Mouse (Mus musculus) 3134 (cell line): ENCODE measurements at regions not wholly inside any gene's neighbourhood (a gene's known extent, or its start where the extent isn't known, plus 50 kb on each side); places are given as distances from the start of the nearest gene placed in this dataset.

Experiments used
- DNase-seq: peaks from one replicate; pipeline ENCODE4 v3.0.0-alpha.2; 2011; ENCODE audit warnings: low spot score; ENCODE audit not compliant: insufficient read length; ENCODE audit errors: extremely low read depth

- no peak for DNase-seq
Measured at GRCm38 (mm10) chr7:73120276-73120675, 255.0 kb upstream of the Rgma start.

DNA sequence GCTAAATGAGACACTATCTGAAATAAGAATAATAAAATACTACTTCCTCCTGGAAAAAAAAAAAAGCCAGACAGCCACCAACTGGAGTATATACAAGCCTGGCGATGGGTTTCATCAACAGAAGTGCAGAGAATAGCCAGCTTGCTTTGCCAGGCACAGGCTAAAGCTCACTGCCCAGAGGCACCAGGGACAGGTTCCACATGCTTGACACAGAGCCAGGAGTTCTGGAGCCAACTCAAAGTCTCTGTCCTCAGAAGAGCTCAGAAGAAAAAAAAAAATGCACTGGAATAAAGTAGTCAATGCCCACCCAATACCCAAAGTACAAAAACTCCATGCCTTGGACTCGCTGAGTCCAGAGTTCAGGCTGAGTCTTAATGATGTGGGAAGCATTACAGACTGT, 250.3 kb upstream of the Rgma start:
- DNase-seq, result no peak

- DNase-seq, result no peak
Measured at GRCm38 (mm10) chr7:73125864-73126263, 249.4 kb upstream of the Rgma start.

DNA sequence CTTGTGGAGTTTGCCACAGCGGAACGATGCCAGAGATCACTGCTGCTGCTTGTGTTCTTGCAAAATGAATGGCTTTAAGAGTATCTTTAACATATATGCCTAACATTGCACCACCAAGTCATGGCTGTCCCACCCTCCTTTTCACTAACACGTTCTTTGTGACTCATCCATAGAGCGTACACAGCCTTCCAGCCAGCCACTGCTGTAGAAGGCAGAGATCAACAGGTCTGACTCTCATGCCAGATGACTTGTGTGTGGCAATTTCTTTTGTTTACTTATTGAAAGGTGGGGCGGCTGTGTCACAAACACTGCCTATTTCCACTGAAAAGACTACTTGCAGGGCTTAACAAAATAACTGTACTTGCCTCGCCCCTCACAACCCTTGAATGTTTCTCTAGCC, 239.5 kb upstream of the Rgma start:
- no peak for DNase-seq

DNA sequence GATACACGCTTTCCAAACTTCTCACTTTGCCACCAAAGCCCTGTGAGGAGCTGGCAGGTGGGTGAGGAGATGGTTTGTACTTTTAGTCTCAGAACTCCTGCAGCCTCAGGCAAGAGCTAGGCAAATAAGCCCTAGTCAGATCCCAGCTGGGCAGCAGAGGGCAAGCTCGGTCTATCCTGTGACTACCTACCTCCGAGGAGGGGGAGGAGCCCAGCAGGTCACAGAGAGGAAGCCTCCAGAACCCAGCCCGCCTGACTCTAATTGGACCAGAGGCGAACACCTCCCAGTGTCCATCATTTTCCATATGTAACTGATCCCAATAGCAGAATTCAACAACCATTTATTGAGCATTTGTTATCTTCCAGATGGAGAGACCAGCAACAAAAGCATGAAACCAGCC, 237.0 kb upstream of the Rgma start:
- DNase-seq, result no peak

- DNase-seq, result no peak
Measured at GRCm38 (mm10) chr7:73138861-73139493, 236.3 kb upstream of the Rgma start.

- DNase-seq, result no peak
Measured at GRCm38 (mm10) chr7:73139901-73140300, 235.4 kb upstream of the Rgma start.

DNA sequence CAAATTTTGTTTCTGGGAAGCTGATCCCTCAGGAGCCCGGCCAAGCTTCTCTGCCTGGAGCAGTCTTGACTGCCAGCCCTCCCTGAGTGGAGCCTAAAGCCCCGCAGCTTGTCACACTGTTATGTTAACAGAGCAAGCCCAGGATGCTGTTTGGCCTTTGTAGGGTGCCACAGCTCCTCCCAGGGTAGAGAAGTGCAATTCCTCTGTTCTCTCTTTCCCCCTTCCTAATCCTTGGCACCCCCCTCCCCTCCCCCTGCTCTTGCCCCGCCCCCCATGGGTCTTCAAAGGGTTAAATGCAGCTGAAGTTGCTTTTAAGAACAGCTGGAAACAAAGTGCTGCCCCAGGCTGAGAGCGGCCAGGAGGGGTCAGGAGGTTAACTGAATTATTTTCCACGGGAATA, 234.1 kb upstream of the Rgma start:
- no peak for DNase-seq

GRCm38 (mm10) chr7:73143902-73144301, 231.4 kb upstream of the Rgma start:
- no peak for DNase-seq

- DNase-seq, result no peak
Measured at GRCm38 (mm10) chr7:73144846-73145245, 230.5 kb upstream of the Rgma start.

- no peak for DNase-seq
Measured at GRCm38 (mm10) chr7:73147251-73147650, 228.1 kb upstream of the Rgma start.

GRCm38 (mm10) chr7:73150436-73150835, 224.9 kb upstream of the Rgma start:
- no peak for DNase-seq

GRCm38 (mm10) chr7:73151586-73152467, 223.5 kb upstream of the Rgma start:
- no peak for DNase-seq

GRCm38 (mm10) chr7:73153668-73154067, 221.6 kb upstream of the Rgma start:
- no peak for DNase-seq

DNA sequence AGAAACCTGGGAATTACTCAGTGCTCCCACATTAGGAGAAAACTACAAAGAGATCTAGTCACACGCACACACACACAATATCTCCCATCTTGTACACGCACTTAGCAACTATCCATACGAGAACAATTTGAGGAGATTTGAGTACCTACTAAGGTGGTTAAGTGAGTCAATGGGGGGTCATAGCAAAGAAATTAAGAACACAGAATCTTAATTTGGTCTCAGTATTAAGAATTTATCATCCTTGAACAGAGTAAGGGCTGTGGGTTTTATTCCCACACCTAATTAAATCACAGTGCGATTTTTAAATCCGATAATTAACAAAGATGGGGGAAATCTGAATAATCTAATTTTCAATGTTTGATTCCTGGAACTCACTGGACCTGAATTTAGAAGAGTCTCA, 216.5 kb upstream of the Rgma start:
- no peak for DNase-seq

DNA sequence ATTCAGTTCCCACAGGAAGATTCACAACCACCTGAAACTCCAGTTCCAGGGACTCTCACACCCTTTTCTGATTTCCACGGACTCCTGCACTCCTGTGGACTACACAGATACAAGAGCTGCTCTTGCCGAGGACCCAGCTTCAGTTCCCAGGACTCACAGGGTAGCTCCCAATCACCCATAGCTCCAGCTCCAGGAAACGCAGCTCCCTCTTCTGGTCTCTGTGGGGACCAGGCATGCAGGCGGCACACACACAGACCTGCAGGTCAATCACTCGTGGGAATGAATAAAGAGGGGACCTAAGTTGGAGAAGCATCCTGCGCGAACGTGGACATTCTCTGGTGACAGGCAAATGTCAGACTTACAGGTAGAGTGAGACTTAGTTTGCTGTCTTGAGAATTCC, 214.3 kb upstream of the Rgma start:
- DNase-seq, result no peak

DNA sequence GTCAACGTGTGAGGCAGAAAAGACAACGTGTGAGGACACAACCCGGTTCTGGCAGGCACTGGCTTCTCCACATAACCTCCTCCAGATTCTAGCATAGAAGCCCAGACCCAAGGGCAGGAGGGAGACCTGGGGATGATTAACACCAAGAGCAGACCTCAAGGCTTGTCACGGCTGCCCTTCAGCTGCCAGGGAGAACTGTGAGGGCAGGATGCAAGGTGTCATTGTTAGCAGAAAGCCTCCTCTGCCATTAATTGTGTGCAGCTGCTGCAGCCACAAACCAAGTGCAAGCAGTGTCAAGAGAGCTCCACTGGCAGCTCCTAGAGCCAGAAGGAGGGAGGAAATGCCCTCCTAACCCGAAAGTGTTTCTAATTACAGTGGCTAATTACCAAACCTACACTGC, 211.6 kb upstream of the Rgma start:
- no peak for DNase-seq

GRCm38 (mm10) chr7:73165521-73165920, 209.8 kb upstream of the Rgma start:
- no peak for DNase-seq

- no peak for DNase-seq
Measured at GRCm38 (mm10) chr7:73169416-73169815, 205.9 kb upstream of the Rgma start.

- DNase-seq, result no peak
Measured at GRCm38 (mm10) chr7:73172615-73173014, 202.7 kb upstream of the Rgma start.

GRCm38 (mm10) chr7:73183761-73184160, 191.5 kb upstream of the Rgma start:
- no peak for DNase-seq
